Mouse (Mus musculus) neural tube, embryonic 15.5 days (tissue): Measurements from ENCODE around the gene Tmem120b. TPM values are rescaled to one million over a fixed set of nuclear protein-coding genes. Genes with fewer than 3 reads are reported as not detected.

Experiments
- ATAC-seq: fragments of 200-750 bp; cut with Nextera tagmentation; 2 replicates; pipeline ENCODE4 v1.8.0; 2017; ENCODE audit warnings: mild to moderate bottlenecking, moderate TSS enrichment, moderate library complexity; ENCODE audit not compliant: low FRiP score
- H3K27ac ChIP-seq: fragments of 300-500 bp; sonication (generic); replicated peaks from 2 replicates; pipeline ENCODE4 v1.5.1; 2015; ENCODE audit warnings: mild to moderate bottlenecking, inconsistent platforms
- H3K27me3 ChIP-seq: fragments of 300-500 bp; sonication (generic); replicated peaks from 2 replicates; pipeline ENCODE4 v1.6.1; 2015; ENCODE audit warnings: inconsistent platforms
- H3K36me3 ChIP-seq: fragments of 300-500 bp; sonication (generic); 2 replicates; pipeline ENCODE4 v1.6.1; 2015; ENCODE audit warnings: inconsistent platforms
- H3K4me1 ChIP-seq: fragments of 300-500 bp; sonication (generic); 2 replicates; pipeline ENCODE4 v1.6.1; 2015; ENCODE audit warnings: inconsistent platforms
- H3K4me2 ChIP-seq: fragments of 300-500 bp; sonication (generic); 2 replicates; pipeline ENCODE4 v1.6.1; 2015; ENCODE audit warnings: inconsistent platforms, mild to moderate bottlenecking, moderate library complexity
- H3K4me3 ChIP-seq: fragments of 300-500 bp; sonication (generic); replicated peaks from 2 replicates; pipeline ENCODE4 v1.5.1; 2015; ENCODE audit warnings: mild to moderate bottlenecking, inconsistent platforms
- H3K9ac ChIP-seq: fragments of 300-500 bp; sonication (generic); replicated peaks from 2 replicates; pipeline ENCODE4 v1.6.1; 2015; ENCODE audit warnings: mild to moderate bottlenecking, inconsistent platforms
- H3K9me3 ChIP-seq: fragments of 300-500 bp; sonication (generic); replicated peaks from 2 replicates; pipeline ENCODE4 v1.6.1; 2016; ENCODE audit warnings: inconsistent platforms
- WGBS: fragments of 180-500 bp; shearing (Covaris S2); methylation state at CpG from one replicate; pipeline ENCODE4 v1.1.7; 2015; ENCODE audit warnings: mixed read lengths; 5-methylcytosine and 5-hydroxymethylcytosine counted together
- polyA plus RNA-seq: library from polyadenylated mRNA; unstranded; fragments of >200 nt; fragmentation: Nextera tagmentation; extraction: Ambion mirVana; gene quantifications from 2 replicates; pipeline ENCODE4 v1.2.1, GENCODE M21; 2015

Gene Tmem120b
- 19.6 and 21.0 TPM in 2 replicates for polyA plus RNA-seq

GRCm38 (mm10) chr5:123068115-123068514, at the start of gene Tmem120b:
Gene Tmem120b, plus strand, starts transcription at chr5:123068415.
- Histone ChIP-seq H3K4me2 (no peak within 1 kb of the TSS), H3K27ac (no peak within 1 kb of the TSS), H3K4me1 (no peaks in the 10 kb centered on the region; the same call in 1 of the 2 replicates), H3K27me3 (no peaks in the 10 kb centered on the region), H3K9ac (no peak within 1 kb of the TSS), H3K4me3 (no peak within 1 kb of the TSS), H3K9me3 (no peaks in the 10 kb centered on the region), H3K36me3 (no peaks in the 10 kb centered on the region)
- 89% methylated on average over 12 of the region's 12 CpGs for WGBS
- no peak for ATAC-seq

GRCm38 (mm10) chr5:123019336-123020016, 48.7 kb upstream of the Tmem120b start:
- H3K27me3 ChIP-seq = no peaks in the 10 kb centered on the region
- no peak for ATAC-seq
- peak overlapping the region; percentile 66 for H3K27ac ChIP-seq
- no peak overlapping the region for H3K9ac ChIP-seq
- H3K4me3 ChIP-seq = no peak overlapping the region
- 51% methylated on average over 10 of the region's 10 CpGs for WGBS
- peaks cover 33% of the 10 kb centered on the region for H3K4me1 ChIP-seq
- H3K9me3 ChIP-seq = no peaks in the 10 kb centered on the region
- no peak overlapping the region for H3K4me2 ChIP-seq
- no peaks in the 10 kb centered on the region for H3K36me3 ChIP-seq

GRCm38 (mm10) chr5:123020426-123020825, 47.8 kb upstream of the Tmem120b start:
- Histone ChIP-seq H3K27me3 (no peaks in the 10 kb centered on the region), H3K9ac (no peak overlapping the region), H3K36me3 (no peaks in the 10 kb centered on the region), H3K4me2 (no peak overlapping the region), H3K4me1 (peaks cover 31% of the 10 kb centered on the region), H3K4me3 (no peak overlapping the region), H3K9me3 (no peaks in the 10 kb centered on the region), H3K27ac (peak overlapping the region; percentile 66)
- no peak for ATAC-seq
- WGBS = 96% methylated on average over 5 of the region's 5 CpGs

- Histone ChIP-seq H3K4me2 (no peak overlapping the region), H3K27ac (no peak overlapping the region), H3K36me3 (no peaks in the 10 kb centered on the region), H3K9me3 (no peaks in the 10 kb centered on the region), H3K4me1 (peaks cover 21% of the 10 kb centered on the region), H3K27me3 (no peaks in the 10 kb centered on the region), H3K9ac (no peak overlapping the region), H3K4me3 (no peak overlapping the region)
- 91% methylated on average over 7 of the region's 7 CpGs for WGBS
- ATAC-seq = no peak
Observed at GRCm38 (mm10) chr5:123021438-123021837, 46.8 kb upstream of the Tmem120b start.

GRCm38 (mm10) chr5:123023049-123023448, 45.2 kb upstream of the Tmem120b start:
- H3K4me1 ChIP-seq = peaks cover 21% of the 10 kb centered on the region
- H3K27me3 ChIP-seq = no peaks in the 10 kb centered on the region
- H3K4me3 ChIP-seq = no peak overlapping the region
- no peak overlapping the region for H3K4me2 ChIP-seq
- 90% methylated on average over 6 of the region's 6 CpGs for WGBS
- H3K27ac ChIP-seq = no peak overlapping the region
- H3K9me3 ChIP-seq = no peaks in the 10 kb centered on the region
- no peak for ATAC-seq
- no peaks in the 10 kb centered on the region for H3K36me3 ChIP-seq
- H3K9ac ChIP-seq = no peak overlapping the region

GRCm38 (mm10) chr5:123024312-123024711, 43.9 kb upstream of the Tmem120b start:
- H3K9ac ChIP-seq = no peak overlapping the region
- H3K9me3 ChIP-seq = no peaks in the 10 kb centered on the region
- ATAC-seq = no peak
- no peak overlapping the region for H3K4me2 ChIP-seq
- no peak overlapping the region for H3K4me3 ChIP-seq
- peaks cover 14% of the 10 kb centered on the region for H3K4me1 ChIP-seq
- WGBS = 95% methylated on average over 6 of the region's 6 CpGs
- H3K36me3 ChIP-seq = peaks cover 3% of the 10 kb centered on the region
- H3K27ac ChIP-seq = no peak overlapping the region
- no peaks in the 10 kb centered on the region for H3K27me3 ChIP-seq

- Histone ChIP-seq H3K4me3 (no peak overlapping the region), H3K27ac (no peak overlapping the region), H3K9ac (no peak overlapping the region), H3K9me3 (no peaks in the 10 kb centered on the region), H3K36me3 (peaks cover 10% of the 10 kb centered on the region), H3K27me3 (no peaks in the 10 kb centered on the region), H3K4me2 (no peak overlapping the region), H3K4me1 (peaks cover 7% of the 10 kb centered on the region)
- no peak for ATAC-seq
- WGBS = 60% methylated on average over 9 of the region's 9 CpGs
Observed at GRCm38 (mm10) chr5:123024965-123025573, 43.1 kb upstream of the Tmem120b start.

- no peak overlapping the region for H3K4me3 ChIP-seq
- H3K9me3 ChIP-seq = no peaks in the 10 kb centered on the region
- H3K27ac ChIP-seq = no peak overlapping the region
- no peak overlapping the region for H3K4me2 ChIP-seq
- H3K9ac ChIP-seq = no peak overlapping the region
- H3K36me3 ChIP-seq = peaks cover 10% of the 10 kb centered on the region
- H3K4me1 ChIP-seq = peaks cover 7% of the 10 kb centered on the region
- WGBS = 68% methylated on average over 6 of the region's 6 CpGs
- H3K27me3 ChIP-seq = no peaks in the 10 kb centered on the region
- ATAC-seq = no peak
Observed at GRCm38 (mm10) chr5:123026414-123026813, 41.8 kb upstream of the Tmem120b start.

- H3K27me3 ChIP-seq = no peaks in the 10 kb centered on the region
- H3K27ac ChIP-seq = no peak overlapping the region; the same call in 1 of the 2 replicates
- H3K4me2 ChIP-seq = no peak overlapping the region
- ATAC-seq = no peak
- H3K4me1 ChIP-seq = peaks cover 7% of the 10 kb centered on the region
- peaks cover 10% of the 10 kb centered on the region for H3K36me3 ChIP-seq
- no peaks in the 10 kb centered on the region for H3K9me3 ChIP-seq
- no peak overlapping the region for H3K9ac ChIP-seq
- no peak overlapping the region for H3K4me3 ChIP-seq
- 70% methylated on average over 6 of the region's 6 CpGs for WGBS
Observed at GRCm38 (mm10) chr5:123027436-123027835, 40.8 kb upstream of the Tmem120b start.

GRCm38 (mm10) chr5:123029729-123030128, 38.5 kb upstream of the Tmem120b start:
- 91% methylated on average over 7 of the region's 7 CpGs for WGBS
- peaks cover 7% of the 10 kb centered on the region for H3K4me1 ChIP-seq
- H3K9ac ChIP-seq = no peak overlapping the region
- no peak overlapping the region for H3K4me3 ChIP-seq
- H3K36me3 ChIP-seq = peaks cover 10% of the 10 kb centered on the region
- no peaks in the 10 kb centered on the region for H3K27me3 ChIP-seq
- H3K27ac ChIP-seq = 0 out of 2 replicates have a peak overlapping the region, but pooled peaks have one; percentile 3
- H3K4me2 ChIP-seq = no peak overlapping the region
- H3K9me3 ChIP-seq = no peaks in the 10 kb centered on the region
- no peak for ATAC-seq

- Histone ChIP-seq H3K4me1 (peaks cover 7% of the 10 kb centered on the region), H3K36me3 (peaks cover 10% of the 10 kb centered on the region), H3K9ac (no peak overlapping the region), H3K27me3 (no peaks in the 10 kb centered on the region), H3K27ac (no peak overlapping the region), H3K9me3 (no peaks in the 10 kb centered on the region), H3K4me3 (no peak overlapping the region), H3K4me2 (no peak overlapping the region)
- 96% methylated on average over 3 of the region's 3 CpGs for WGBS
- no peak for ATAC-seq
Observed at GRCm38 (mm10) chr5:123031312-123031711, 36.9 kb upstream of the Tmem120b start.

- no peak for ATAC-seq
Observed at GRCm38 (mm10) chr5:123033646-123034160, 34.5 kb upstream of the Tmem120b start.

More at GRCm38 (mm10) chr5:123033646-123034160, 34.5 kb upstream of the Tmem120b start:
- Histone ChIP-seq H3K9ac (no peak overlapping the region), H3K36me3 (peaks cover 10% of the 10 kb centered on the region), H3K4me2 (no peak overlapping the region), H3K27ac (no peak overlapping the region), H3K4me3 (no peak overlapping the region), H3K9me3 (no peaks in the 10 kb centered on the region), H3K27me3 (no peaks in the 10 kb centered on the region), H3K4me1 (0 out of 2 replicates have a peak, but pooled peaks cover under 1% of the 10 kb centered on the region)
- 80% methylated on average over 7 of the region's 7 CpGs for WGBS
